Mouse (Mus musculus) stomach, embryonic 14.5 days (tissue): ENCODE results near the gene Crybb2. TPM values are rescaled to one million over a fixed set of nuclear protein-coding genes. Genes with fewer than 3 reads are reported as not detected.
A peak's percentile ranks its signal among the peaks of the same experiment; 100 is the strongest.

Experiments used
- ATAC-seq: fragments of 200-750 bp; cut with Nextera tagmentation; 2 replicates; pipeline ENCODE4 v1.8.0; 2017; ENCODE audit warnings: low read depth, moderate TSS enrichment; ENCODE audit not compliant: insufficient number of reproducible peaks, insufficient read depth, low FRiP score
- H3K27ac ChIP-seq: fragments of 300-500 bp; sonication (generic); 2 replicates; pipeline ENCODE4 v1.5.1; 2014; ENCODE audit warnings: mild to moderate bottlenecking, low read length, moderate library complexity, mixed read lengths
- H3K27me3 ChIP-seq: fragments of 300-500 bp; sonication (generic); 2 replicates; pipeline ENCODE4 v1.6.1; 2014; ENCODE audit warnings: low read length, control low read depth, mixed read lengths; ENCODE audit not compliant: control insufficient read depth, insufficient read depth
- H3K36me3 ChIP-seq: fragments of 300-500 bp; sonication (generic); 2 replicates; pipeline ENCODE4 v1.6.1; 2014; ENCODE audit warnings: mild to moderate bottlenecking, control low read depth, low read length, moderate library complexity, mixed read lengths; ENCODE audit not compliant: control insufficient read depth, insufficient read depth
- H3K4me1 ChIP-seq: fragments of 300-500 bp; sonication (generic); 2 replicates; pipeline ENCODE4 v1.6.1; 2014; ENCODE audit warnings: low read length, control low read depth, mixed read lengths; ENCODE audit not compliant: control insufficient read depth, insufficient read depth
- H3K4me2 ChIP-seq: fragments of 300-500 bp; sonication (generic); replicated peaks from 2 replicates; pipeline ENCODE4 v1.6.1; 2014; ENCODE audit warnings: low read depth, low read length, control low read depth
- H3K4me3 ChIP-seq: fragments of 300-500 bp; sonication (generic); 2 replicates; pipeline ENCODE4 v1.5.1; 2014; ENCODE audit warnings: low read depth, low read length, control low read depth
- H3K9ac ChIP-seq: fragments of 300-500 bp; sonication (generic); replicated peaks from 2 replicates; pipeline ENCODE4 v1.6.1; 2014; ENCODE audit warnings: low read depth, mild to moderate bottlenecking, control low read depth, low read length, moderate library complexity, mixed read lengths
- H3K9me3 ChIP-seq: fragments of 300-500 bp; sonication (generic); 2 replicates; pipeline ENCODE4 v1.6.1; 2016; ENCODE audit warnings: low read depth, low read length, control low read depth; ENCODE audit not compliant: control insufficient read depth
- WGBS: fragments of 180-500 bp; shearing (Covaris S2); extraction: QIAGEN DNeasy Blood & Tissue Kit; methylation state at CpG from one replicate; pipeline ENCODE4 v1.1.7; 2014; 5-methylcytosine and 5-hydroxymethylcytosine counted together
- polyA plus RNA-seq: library from polyadenylated mRNA; unstranded; fragments of >200 nt; fragmentation: Nextera tagmentation; extraction: Ambion mirVana; gene quantifications from 2 replicates; pipeline ENCODE4 v1.2.1, GENCODE M21; 2014

The Crybb2 gene
- polyA plus RNA-seq, 1 experiment from 2014 or later = not detected

GRCm38 (mm10) chr5:113038601-113039000 is 31.3 kb downstream of the Crybb2 start:
- 84% methylated on average over 6 of the region's 6 CpGs for WGBS
- Histone ChIP-seq H3K27ac (no peak overlapping the region), H3K4me1 (peaks cover 18% of the 10 kb centered on the region), H3K27me3 (no peaks in the 10 kb centered on the region), H3K9ac (no peak overlapping the region), H3K4me3 (no peak overlapping the region), H3K4me2 (no peak overlapping the region), H3K36me3 (no peaks in the 10 kb centered on the region), H3K9me3 (no peaks in the 10 kb centered on the region)
- ATAC-seq = no peak

GRCm38 (mm10) chr5:113035094-113036047 is 34.5 kb downstream of the Crybb2 start:
- no peaks in the 10 kb centered on the region for H3K9me3 ChIP-seq
- no peak overlapping the region for H3K4me2 ChIP-seq
- H3K4me3 ChIP-seq = no peak overlapping the region
- H3K27ac ChIP-seq = 0 out of 2 replicates have a peak overlapping the region, but pooled peaks have one; percentile 2
- no peaks in the 10 kb centered on the region for H3K27me3 ChIP-seq
- H3K4me1 ChIP-seq = peaks cover 9% of the 10 kb centered on the region; the same call in 1 of the 2 replicates
- 57% methylated on average over 10 of the region's 10 CpGs for WGBS
- no peak; the same call in 1 of the 2 replicates for ATAC-seq
- no peaks in the 10 kb centered on the region for H3K36me3 ChIP-seq
- H3K9ac ChIP-seq = no peak overlapping the region

- no peak for ATAC-seq
- no peaks in the 10 kb centered on the region for H3K27me3 ChIP-seq
- no peaks in the 10 kb centered on the region for H3K9me3 ChIP-seq
- H3K4me1 ChIP-seq = peaks cover 9% of the 10 kb centered on the region; the same call in 1 of the 2 replicates
- no peak overlapping the region for H3K27ac ChIP-seq
- H3K4me3 ChIP-seq = no peak overlapping the region
- H3K4me2 ChIP-seq = no peak overlapping the region
- no peak overlapping the region for H3K9ac ChIP-seq
- H3K36me3 ChIP-seq = no peaks in the 10 kb centered on the region
- 68% methylated on average over 15 of the region's 15 CpGs for WGBS
Observed at GRCm38 (mm10) chr5:113031201-113031754, 38.6 kb downstream of the Crybb2 start.

- Histone ChIP-seq H3K4me3 (no peak overlapping the region), H3K4me1 (peaks cover 2% of the 10 kb centered on the region; the same call in 1 of the 2 replicates), H3K9ac (no peak overlapping the region), H3K27me3 (no peaks in the 10 kb centered on the region), H3K9me3 (no peaks in the 10 kb centered on the region), H3K27ac (no peak overlapping the region), H3K4me2 (no peak overlapping the region), H3K36me3 (no peaks in the 10 kb centered on the region)
- 64% methylated on average over 3 of the region's 3 CpGs for WGBS
- no peak for ATAC-seq
Observed at GRCm38 (mm10) chr5:113030082-113030481, 39.8 kb downstream of the Crybb2 start.

- ATAC-seq = no peak
- WGBS = 60% methylated on average over 5 of the region's 5 CpGs
- no peaks in the 10 kb centered on the region for H3K9me3 ChIP-seq
Observed at GRCm38 (mm10) chr5:113026706-113027105, 43.2 kb downstream of the Crybb2 start.

GRCm38 (mm10) chr5:113024154-113024764 is 45.7 kb downstream of the Crybb2 start:
- no peaks in the 10 kb centered on the region for H3K9me3 ChIP-seq
- H3K4me1 ChIP-seq = peaks cover 15% of the 10 kb centered on the region; the same call in 1 of the 2 replicates
- H3K4me2 ChIP-seq = peak overlapping the region; percentile 38
- H3K27ac ChIP-seq = peak overlapping the region; percentile 84
- peak; percentile 77 for ATAC-seq
- no peak overlapping the region for H3K4me3 ChIP-seq
- H3K27me3 ChIP-seq = no peaks in the 10 kb centered on the region
- no peaks in the 10 kb centered on the region for H3K36me3 ChIP-seq
- no peak overlapping the region for H3K9ac ChIP-seq
- WGBS = 15% methylated on average over 18 of the region's 18 CpGs

More at GRCm38 (mm10) chr5:113026706-113027105, 43.2 kb downstream of the Crybb2 start:
- H3K36me3 ChIP-seq = no peaks in the 10 kb centered on the region
- peaks cover 15% of the 10 kb centered on the region; the same call in 1 of the 2 replicates for H3K4me1 ChIP-seq
- no peak overlapping the region for H3K4me3 ChIP-seq
- H3K9ac ChIP-seq = no peak overlapping the region
- no peaks in the 10 kb centered on the region for H3K27me3 ChIP-seq
- no peak overlapping the region for H3K27ac ChIP-seq
- no peak overlapping the region for H3K4me2 ChIP-seq

GRCm38 (mm10) chr5:113018190-113018589 is 51.7 kb downstream of the Crybb2 start:
- Histone ChIP-seq H3K36me3 (no peaks in the 10 kb centered on the region), H3K9me3 (no peaks in the 10 kb centered on the region), H3K4me3 (no peak overlapping the region), H3K27me3 (no peaks in the 10 kb centered on the region), H3K4me1 (peaks cover 17% of the 10 kb centered on the region; the same call in 1 of the 2 replicates), H3K27ac (no peak overlapping the region), H3K4me2 (no peak overlapping the region), H3K9ac (no peak overlapping the region)
- WGBS = 61% methylated on average over 8 of the region's 8 CpGs
- no peak for ATAC-seq

- Histone ChIP-seq H3K4me3 (no peak overlapping the region), H3K27ac (no peak overlapping the region), H3K9me3 (no peaks in the 10 kb centered on the region), H3K9ac (no peak overlapping the region), H3K4me2 (no peak overlapping the region), H3K36me3 (no peaks in the 10 kb centered on the region), H3K4me1 (peaks cover 17% of the 10 kb centered on the region; the same call in 1 of the 2 replicates), H3K27me3 (no peaks in the 10 kb centered on the region)
- ATAC-seq = no peak
- WGBS = 64% methylated on average over 1 of the region's 1 CpGs
Observed at GRCm38 (mm10) chr5:113017004-113017403, 52.9 kb downstream of the Crybb2 start.
